Mouse (Mus musculus) kidney, postnatal 10 days (tissue): ENCODE measurements around the gene Scpep1.
"Not testable (repeated sequence)": the region's sequence is repeated elsewhere in the genome, so short reads cannot be mapped to it uniquely, and the experiment has no call there.

Source experiments
- DNase-seq: peaks from one replicate; pipeline ENCODE4 v3.0.0; 2021; ENCODE audit warnings: mixed read lengths

Scpep1 gene

DNA sequence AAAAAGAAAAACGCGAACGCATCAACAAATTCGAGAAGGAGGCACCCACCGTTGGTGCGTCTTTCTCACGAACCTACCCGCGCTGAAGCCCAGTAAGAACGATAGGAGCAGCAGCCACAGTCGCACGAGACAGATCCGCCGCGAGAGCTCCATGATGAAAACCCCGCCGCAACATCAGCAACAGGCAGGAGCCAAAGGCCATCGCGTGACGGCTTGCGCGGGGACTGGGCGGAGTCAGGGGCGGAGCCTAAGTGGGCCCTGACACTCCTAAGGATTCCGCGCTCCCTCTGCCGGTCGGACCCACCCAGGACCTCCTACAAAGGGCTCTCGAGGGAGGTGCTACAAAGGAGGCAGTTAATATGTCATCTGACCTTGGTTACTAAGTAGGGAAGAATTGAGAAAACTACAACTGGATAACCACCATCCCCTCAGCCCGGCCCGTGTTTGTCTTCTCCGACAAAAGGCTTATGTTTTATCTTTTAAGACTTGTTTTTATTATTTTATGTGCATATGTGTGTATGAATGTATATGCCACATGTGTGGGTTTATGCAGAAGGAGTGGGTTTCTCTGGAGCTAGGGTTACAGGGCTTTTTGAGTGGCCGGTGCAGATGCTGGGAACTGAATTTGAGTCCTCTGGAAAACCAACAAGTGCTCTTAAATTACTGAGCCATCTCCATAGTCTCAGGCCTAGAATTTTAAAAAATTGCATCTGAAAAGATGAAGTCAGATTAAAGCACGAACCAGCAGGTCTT is at the start of gene Scpep1:
Scpep1 (minus strand) TSS at position 249 of the 753 bp plus-strand sequence.
- peak; percentile 99 for DNase-seq

GRCm38 (mm10) chr11:89003726-89004125 is 48.5 kb upstream of the Scpep1 start:
- peak; percentile 32 for DNase-seq

DNA sequence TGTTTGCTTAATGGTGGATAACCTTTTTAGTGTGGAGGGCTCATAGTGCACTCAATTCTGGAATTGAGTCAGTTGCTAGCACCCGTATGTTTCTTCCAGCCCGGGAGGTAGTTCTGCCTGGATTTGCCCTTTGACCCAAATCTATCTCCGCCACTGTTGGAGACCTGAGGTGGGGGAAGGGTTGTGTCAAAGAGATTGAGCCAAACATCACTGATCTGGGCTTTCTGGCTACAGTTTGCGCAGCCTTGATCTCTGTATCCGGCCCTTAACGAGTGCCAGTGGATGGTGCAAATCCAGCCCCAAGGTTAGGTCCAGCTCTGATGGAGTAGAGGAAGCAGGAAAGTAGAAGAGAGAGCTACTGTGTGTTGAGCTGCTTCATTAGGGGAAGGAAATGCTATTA is 47.8 kb upstream of the Scpep1 start:
- no peak for DNase-seq

GRCm38 (mm10) chr11:89002621-89003020 is 47.4 kb upstream of the Scpep1 start:
- no peak for DNase-seq

DNA sequence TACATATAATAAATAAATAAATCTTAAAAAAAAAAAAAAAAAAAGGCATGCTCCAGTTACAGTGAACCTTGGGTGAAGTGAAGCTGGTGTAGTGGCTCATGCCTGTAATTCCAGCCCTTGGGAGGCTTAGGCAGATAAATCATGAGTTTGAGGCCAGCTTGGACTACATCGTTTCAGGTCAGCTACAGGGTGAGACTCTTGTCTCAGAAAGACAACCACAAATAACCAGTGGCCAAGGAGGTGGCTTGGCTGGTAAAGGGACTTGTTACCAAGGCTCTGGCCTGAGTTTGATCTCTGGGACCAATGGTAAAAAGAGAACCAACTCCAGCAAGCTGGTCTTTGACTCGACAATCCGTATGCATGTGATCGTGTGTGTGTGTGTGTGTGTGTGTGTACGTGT is 46.8 kb upstream of the Scpep1 start:
- no peak for DNase-seq

DNA sequence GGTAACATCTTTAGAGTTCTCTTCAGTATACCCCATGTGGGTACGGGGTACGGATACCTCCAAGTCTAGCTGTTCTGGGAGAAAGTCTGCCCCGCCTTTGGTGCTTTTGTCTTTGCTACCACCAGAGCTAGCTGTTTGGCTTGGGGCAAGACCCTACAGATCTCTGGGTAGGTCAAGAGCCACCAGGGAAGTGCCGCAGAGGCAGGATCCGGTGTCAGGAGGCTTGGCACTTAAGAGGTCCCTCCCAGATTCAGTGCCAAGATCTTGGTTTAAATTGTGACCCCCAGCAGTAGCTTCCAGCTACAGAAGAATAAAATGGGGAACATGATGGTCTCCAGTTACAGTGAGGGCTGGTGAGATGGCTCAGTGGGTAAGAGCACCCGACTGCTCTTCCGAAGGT is 46.3 kb upstream of the Scpep1 start:
- no peak for DNase-seq

DNA sequence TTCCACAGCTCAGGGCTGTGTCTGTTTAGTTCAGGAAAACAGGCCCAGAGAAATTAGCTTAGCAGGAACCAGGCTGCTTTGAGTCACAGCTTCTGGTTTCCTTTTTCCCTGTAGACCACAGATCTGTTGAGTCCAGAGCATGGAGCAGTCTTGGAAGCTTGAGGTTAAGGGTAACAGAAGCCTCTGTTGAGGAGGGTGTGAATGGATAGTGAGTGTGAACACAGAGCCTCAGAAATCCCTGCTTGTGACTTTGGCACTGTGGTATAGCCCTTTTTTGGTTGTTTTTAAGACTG is 45.2 kb upstream of the Scpep1 start:
- DNase-seq, result no peak

DNA sequence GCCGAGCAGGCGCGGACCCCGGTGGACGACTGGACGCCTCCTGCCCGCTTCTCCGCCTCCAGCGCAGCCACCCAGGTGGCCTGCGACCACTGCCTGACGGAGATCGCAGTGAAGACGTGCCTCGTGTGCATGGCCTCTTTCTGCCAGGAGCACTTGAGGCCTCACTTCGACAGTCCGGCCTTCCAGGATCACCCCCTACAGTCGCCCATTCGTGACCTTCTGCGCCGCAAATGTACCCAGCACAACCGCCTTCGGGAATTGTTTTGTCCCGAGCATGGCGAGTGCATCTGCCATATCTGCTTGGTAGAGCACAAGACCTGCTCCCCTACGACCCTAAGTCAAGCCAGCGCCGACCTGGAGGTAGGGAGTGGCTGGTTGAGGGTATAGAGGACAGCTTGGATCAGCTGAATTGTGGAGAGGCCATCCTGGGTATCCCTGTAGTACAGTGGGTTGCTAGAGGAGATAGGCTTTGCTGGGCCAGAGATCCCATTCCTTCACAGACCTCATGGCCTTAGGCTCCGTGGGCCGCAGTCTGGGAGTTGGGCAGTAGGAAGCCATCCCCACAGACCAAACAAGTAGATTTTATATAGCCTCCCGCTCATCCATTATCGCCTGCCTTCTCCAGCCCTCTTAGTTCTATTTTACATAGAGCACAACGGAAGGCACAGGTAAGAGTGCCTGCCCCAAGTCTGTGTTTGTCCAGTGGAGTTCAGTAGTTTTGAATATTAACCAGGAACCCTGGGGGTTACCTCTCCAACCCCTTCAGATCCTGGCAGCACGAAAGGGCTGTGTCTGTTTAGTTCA is 44.7 kb upstream of the Scpep1 start:
- DNase-seq, result peak; percentile 22

- peak; percentile 97 for DNase-seq
Measured at GRCm38 (mm10) chr11:88998974-88999722, 43.9 kb upstream of the Scpep1 start, which contains the start of gene Trim25. TSS of gene Trim25 (plus strand) at chr11:88999376.

GRCm38 (mm10) chr11:88998406-88998805 is 43.1 kb upstream of the Scpep1 start:
- no peak for DNase-seq

DNA sequence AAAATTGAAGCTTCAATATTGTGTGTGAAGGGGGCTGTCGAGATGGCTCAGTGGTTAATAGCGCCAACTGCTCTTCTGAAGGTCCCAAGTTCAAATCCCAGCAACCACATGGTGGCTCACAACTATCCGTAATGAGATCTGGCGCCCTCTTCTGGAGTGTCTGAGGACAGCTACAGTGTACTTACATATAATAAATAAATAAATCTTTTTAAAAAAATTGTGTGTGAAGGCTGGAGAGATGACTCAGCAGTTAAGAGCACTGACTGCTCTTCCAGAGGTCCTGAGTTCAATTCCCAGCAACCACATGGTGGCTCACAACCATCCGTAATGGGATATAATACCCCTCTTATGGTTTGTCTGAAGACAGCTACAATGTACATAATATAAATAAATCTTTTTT is 42.1 kb upstream of the Scpep1 start:
- DNase-seq, result not testable (repeated sequence)

GRCm38 (mm10) chr11:88996427-88996826 is 41.2 kb upstream of the Scpep1 start:
- peak; percentile 42 for DNase-seq

- DNase-seq, result no peak
Measured at GRCm38 (mm10) chr11:88995616-88996015, 40.4 kb upstream of the Scpep1 start.

DNA sequence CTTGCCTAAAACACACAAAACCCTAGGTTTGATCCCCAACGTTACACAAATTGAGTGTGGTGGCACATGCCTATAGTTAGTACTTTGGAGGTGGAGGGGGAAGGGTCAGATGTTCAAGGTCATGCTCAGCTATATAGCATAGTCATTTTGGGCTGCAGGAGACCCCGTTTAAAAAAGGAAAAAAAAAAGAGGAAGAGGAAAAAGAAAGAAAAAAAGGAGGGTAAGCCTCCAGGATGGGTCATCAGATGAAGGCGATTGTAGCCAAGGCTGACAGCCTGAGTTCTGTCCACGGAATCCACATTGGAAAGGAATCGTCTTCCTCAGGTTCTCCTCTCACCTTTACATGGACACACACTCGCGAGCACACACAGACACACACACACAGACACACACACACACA is 39.2 kb upstream of the Scpep1 start:
- DNase-seq, result no peak

- peak; percentile 80 for DNase-seq
Measured at GRCm38 (mm10) chr11:88993625-88994024, 38.4 kb upstream of the Scpep1 start.

GRCm38 (mm10) chr11:88993186-88993585 is 37.9 kb upstream of the Scpep1 start:
- no peak for DNase-seq

- DNase-seq, result no peak
Measured at GRCm38 (mm10) chr11:88989530-88989929, 34.3 kb upstream of the Scpep1 start.

DNA sequence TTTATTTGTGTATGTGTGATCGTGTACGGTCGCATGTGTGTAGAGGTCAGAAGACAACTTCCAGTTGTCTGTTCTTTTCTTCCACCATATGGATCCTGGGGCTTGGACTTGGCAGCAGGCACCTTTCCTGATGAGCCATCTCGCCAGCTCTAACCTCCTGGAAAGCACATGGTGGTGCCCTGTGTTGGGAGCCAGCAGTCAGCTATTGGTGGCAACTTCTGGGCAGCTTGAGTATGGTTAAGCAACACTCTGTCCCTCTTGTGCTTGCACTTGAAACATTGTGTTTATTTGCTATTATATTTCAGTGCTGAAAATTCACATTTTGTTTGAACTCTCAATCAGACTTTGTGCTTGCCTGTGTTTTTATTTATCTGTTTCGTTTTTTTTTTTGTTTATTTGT is 33.7 kb upstream of the Scpep1 start:
- DNase-seq, result no peak

DNA sequence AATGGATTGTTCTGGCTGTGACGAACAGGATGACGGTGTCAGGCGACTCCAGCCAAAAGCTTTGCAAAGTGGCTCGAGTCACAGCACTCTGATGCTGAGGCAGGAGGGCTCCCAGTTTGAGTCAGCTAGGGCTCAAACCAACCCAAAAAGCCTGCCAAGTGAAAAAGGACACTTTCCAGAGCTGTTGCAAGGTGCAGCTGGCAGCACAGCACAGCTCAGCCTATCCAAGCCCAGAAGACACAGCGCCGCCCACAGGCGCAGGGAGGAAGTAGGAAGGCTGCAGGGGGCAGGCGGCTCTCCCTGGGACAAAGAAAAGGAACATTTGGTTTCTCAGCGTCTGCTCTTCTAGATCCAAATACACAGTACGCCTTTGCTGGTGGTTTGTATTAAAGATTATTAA is 31.4 kb upstream of the Scpep1 start:
- no peak for DNase-seq

DNA sequence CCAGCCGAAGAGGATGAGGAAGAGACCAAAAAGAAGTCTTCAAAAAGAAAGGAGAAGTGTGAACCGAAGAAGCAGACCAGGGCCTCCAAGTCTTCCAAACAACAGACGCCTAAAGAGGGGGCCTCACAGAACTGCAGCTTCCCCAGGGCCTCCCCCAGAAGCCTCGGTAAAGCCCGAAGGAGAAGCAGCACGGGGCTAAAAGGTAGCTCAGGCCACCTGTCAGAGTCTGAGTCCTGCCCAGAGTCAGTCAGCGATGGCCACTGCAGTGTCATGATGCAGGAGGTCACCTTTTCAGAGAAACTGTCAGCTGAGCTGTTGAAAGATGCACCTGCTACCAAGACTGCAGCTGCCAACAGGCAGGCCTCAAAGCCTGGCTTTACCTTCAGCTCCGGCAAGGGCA is 26.1 kb upstream of the Scpep1 start:
- no peak for DNase-seq

GRCm38 (mm10) chr11:88977188-88977587 is 21.9 kb upstream of the Scpep1 start:
- DNase-seq, result no peak

DNA sequence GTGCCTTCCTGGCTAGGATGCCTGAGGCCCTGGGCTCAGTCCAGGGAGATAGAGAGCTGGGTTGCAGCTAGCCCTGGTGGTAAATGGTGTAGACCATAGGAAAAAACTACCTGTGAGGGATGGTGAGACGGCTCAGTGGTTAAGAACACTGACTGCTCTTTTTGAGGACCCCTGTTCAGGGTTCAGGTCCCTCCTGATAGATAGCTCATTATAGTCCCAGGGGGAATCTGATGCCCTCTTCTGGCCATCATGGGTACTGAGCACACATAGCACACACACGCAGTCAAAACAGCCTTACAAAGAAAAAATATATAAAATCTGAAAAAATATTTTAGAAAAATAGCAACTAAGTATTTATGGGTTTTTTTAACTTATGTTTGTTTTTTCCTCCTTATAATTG is 21.1 kb upstream of the Scpep1 start:
- no peak for DNase-seq
